Mouse (Mus musculus) urinary bladder, postnatal 14 days (tissue): ENCODE measurements around the gene Sash1.

Experiments
- DNase-seq: peaks from one replicate; pipeline ENCODE4 v3.0.0; 2021; ENCODE audit warnings: low spot score

Gene Sash1

GRCm38 (mm10) chr10:8885630-8886527 lies at the start of gene Sash1:
Gene Sash1 (minus strand): TSS chr10:8886070.
- peak; percentile 88 for DNase-seq

- no peak for DNase-seq
Observed at GRCm38 (mm10) chr10:8935601-8936000, 49.7 kb upstream of the Sash1 start.

GRCm38 (mm10) chr10:8933451-8934372 lies 47.8 kb upstream of the Sash1 start:
- no peak for DNase-seq

GRCm38 (mm10) chr10:8931548-8932240 lies 45.8 kb upstream of the Sash1 start:
- no peak for DNase-seq

- DNase-seq: no peak
Observed at GRCm38 (mm10) chr10:8930672-8931071, 44.8 kb upstream of the Sash1 start.

GRCm38 (mm10) chr10:8928775-8929647 lies 43.1 kb upstream of the Sash1 start:
- DNase-seq: no peak

GRCm38 (mm10) chr10:8928261-8928660 lies 42.4 kb upstream of the Sash1 start:
- DNase-seq: no peak

GRCm38 (mm10) chr10:8926906-8927305 lies 41.0 kb upstream of the Sash1 start:
- DNase-seq: no peak

- DNase-seq: no peak
Observed at GRCm38 (mm10) chr10:8926295-8926694, 40.4 kb upstream of the Sash1 start.

- DNase-seq: no peak
Observed at GRCm38 (mm10) chr10:8925299-8925698, 39.4 kb upstream of the Sash1 start.

GRCm38 (mm10) chr10:8921098-8921693 lies 35.3 kb upstream of the Sash1 start:
- DNase-seq: no peak

GRCm38 (mm10) chr10:8917798-8918197 lies 31.9 kb upstream of the Sash1 start:
- no peak for DNase-seq

GRCm38 (mm10) chr10:8917350-8917749 lies 31.5 kb upstream of the Sash1 start:
- DNase-seq: no peak

GRCm38 (mm10) chr10:8915755-8916154 lies 29.9 kb upstream of the Sash1 start:
- DNase-seq: no peak

GRCm38 (mm10) chr10:8913904-8914303 lies 28.0 kb upstream of the Sash1 start:
- DNase-seq: no peak

- peak; percentile 17 for DNase-seq
Observed at GRCm38 (mm10) chr10:8912706-8913275, 26.9 kb upstream of the Sash1 start.

- no peak for DNase-seq
Observed at GRCm38 (mm10) chr10:8912213-8912612, 26.3 kb upstream of the Sash1 start.

- no peak for DNase-seq
Observed at GRCm38 (mm10) chr10:8910237-8910990, 24.5 kb upstream of the Sash1 start.

GRCm38 (mm10) chr10:8903086-8903485 lies 17.2 kb upstream of the Sash1 start:
- no peak for DNase-seq

GRCm38 (mm10) chr10:8902412-8902811 lies 16.5 kb upstream of the Sash1 start:
- DNase-seq: no peak
